Mouse (Mus musculus) left cerebral cortex, adult 11 months (tissue): ENCODE measurements around the gene Nubp2.

Source experiments
- DNase-seq: peaks from one replicate; pipeline ENCODE4 v3.0.0; 2022; ENCODE audit warnings: low spot score

Nubp2 gene

GRCm38 (mm10) chr17:24886134-24886931 lies at the start of gene Nubp2, which contains the start of gene Spsb3:
Nubp2 (minus strand) TSS chr17:24886349.
Spsb3 (plus strand) TSS chr17:24886643.
- DNase-seq: peak; percentile 99

DNA sequence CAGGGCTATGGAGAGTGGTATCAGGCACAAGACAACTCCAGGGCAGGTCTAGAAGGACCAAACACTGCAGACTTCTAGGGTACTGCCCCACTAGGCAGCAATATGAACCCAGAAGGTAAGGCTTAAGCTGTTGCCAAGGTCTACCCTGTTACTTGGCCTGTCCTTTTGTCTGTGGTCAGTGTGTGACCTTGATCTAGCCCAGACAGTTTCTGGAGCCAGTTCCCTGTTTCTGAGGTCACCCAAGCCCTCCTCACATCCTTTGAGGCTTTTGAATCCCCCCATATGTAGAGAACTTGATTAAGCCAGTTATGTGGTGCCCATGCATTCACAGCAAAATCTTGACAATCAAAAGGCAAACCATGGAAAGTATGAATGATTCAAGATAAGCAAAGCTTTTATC lies 49.5 kb upstream of the Nubp2 start:
- no peak for DNase-seq

DNA sequence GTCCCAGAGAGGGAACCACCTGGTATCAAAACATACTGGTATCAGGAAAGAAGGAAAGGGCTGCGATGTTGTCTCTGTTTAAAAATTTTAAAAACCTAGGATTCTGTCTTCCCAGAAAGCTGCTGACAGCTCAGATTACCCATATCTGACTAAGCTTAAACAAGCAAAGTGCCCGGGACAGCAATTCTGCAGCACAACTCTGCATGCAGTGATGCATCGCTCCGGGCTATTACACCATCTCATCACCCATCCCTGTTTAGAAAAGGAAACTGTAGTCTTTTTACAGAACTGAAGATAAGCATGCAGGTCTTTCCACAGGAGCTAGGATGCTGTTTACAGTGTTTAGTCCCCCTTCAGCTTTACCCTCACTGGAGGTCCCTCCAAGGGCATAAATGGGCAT lies 48.8 kb upstream of the Nubp2 start:
- DNase-seq: no peak

DNA sequence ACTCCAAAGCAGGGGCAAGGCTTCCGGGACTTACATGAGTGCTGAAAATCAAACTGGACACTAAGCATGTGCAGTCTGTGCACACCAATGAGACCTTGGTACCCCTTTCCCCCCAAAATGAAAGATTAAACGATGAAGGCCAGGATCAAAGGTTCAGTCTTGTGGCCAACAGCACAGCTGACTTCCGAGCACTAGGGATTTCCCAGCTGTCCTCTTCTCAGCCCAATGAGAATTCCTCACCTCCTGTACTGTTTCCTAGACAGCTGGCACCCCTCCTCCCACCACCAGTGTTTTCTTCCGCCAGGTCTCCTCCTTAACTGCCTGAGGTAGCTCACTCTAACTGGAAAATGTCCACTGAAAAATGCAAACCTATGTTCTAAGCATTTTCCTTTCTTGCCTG lies 47.0 kb upstream of the Nubp2 start:
- DNase-seq: no peak

DNA sequence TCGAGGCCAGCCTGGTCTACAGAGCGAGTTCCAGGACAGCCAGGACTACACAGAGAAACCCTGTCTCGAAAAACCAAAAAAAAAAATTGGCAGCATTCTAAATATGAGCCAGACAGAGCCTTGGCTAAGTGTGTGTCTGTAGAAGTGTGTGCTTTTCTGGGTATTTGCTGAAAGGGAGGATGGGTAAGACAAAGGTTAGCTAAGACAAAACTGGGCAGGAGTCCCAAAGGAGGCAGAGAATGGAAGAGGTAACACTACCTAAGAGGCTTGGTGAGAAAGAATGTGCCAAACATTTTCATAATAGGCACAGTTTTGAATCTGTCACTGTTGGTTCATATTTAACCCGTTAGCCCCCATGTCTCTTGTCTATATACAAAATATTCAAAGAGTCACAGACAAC lies 46.3 kb upstream of the Nubp2 start:
- DNase-seq: no peak

DNA sequence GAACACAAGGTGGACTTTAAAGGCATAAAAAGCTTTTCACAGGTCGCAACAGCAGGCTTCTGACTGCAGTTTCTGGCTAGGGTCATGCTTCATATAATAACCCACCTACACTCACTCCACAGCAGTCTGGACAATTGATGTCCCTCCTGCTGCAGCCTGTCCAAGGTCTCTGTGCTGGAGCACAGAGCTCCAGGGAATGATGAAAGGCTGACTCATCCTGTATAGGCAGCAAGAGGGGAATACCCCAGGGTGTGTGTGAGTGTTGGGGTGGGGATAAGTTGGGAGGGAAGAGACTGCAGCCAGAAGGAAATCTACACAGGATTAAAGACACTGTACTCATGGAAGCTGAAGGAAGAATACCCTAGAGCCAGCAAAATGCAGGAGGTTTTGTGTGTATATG lies 43.4 kb upstream of the Nubp2 start:
- no peak for DNase-seq

GRCm38 (mm10) chr17:24923246-24923645 lies 37.1 kb upstream of the Nubp2 start:
- no peak for DNase-seq

DNA sequence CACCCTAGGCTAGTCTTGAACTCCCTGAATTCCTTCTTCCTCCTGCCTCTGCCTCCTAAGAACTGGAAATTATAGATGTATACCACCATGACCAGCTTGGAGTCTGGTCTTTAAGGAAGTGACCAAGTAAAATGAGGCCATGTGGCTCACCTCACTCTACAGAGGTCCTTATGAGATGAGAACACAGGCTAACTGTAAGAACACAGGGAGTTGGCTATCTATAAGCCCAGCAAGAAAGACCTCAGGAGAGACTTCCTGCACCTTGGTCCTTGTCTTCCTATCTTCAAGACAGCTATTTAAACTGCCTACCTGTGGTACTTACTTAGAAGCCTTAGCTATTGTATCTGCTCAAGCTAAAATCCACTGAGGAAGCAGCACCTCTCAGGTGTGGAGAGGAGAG lies 27.8 kb upstream of the Nubp2 start:
- no peak for DNase-seq

DNA sequence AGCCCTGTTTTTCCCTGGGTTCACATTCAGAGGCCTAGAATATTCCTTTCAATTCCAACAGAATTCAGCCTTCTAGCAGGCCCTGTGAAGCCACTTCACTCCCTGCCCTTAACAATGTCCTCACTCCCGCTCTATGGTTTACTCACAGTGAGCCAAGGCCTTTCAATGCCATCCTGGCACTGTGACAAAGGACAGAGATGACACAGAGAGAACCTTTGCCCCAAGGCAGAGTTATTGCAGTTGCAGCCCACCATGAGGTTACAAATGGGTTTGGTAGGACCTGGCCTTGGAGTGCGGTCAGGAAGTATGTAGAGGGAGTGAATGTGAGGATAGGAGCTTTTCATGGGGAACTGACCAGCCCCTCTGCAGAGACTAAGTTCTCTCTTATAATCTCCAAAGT lies 21.4 kb upstream of the Nubp2 start:
- no peak for DNase-seq

DNA sequence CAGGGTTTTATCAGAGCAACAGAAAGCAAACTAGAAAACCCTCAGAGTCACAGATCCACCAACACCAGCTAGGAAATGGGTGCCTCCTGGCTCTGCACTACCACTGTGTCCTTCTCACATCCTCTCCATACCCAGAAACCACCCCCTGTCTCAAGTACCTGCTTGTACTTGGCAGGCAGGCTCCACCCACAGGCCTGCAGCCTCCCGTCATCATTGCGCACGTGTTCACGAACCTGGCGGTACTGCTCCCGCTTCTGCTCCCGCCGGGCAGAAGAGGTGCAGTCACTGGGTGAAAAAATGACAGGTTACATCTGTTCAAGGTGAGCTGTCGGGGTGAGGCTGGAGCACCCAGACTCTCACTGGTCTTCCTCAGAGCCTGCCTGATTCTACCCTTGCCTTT lies 17.6 kb upstream of the Nubp2 start:
- no peak for DNase-seq

GRCm38 (mm10) chr17:24902671-24903474 lies 16.7 kb upstream of the Nubp2 start:
- DNase-seq: no peak

- no peak for DNase-seq
These were observed 16.0 kb upstream of the Nubp2 start for GRCm38 (mm10) chr17:24902124-24902523.

DNA sequence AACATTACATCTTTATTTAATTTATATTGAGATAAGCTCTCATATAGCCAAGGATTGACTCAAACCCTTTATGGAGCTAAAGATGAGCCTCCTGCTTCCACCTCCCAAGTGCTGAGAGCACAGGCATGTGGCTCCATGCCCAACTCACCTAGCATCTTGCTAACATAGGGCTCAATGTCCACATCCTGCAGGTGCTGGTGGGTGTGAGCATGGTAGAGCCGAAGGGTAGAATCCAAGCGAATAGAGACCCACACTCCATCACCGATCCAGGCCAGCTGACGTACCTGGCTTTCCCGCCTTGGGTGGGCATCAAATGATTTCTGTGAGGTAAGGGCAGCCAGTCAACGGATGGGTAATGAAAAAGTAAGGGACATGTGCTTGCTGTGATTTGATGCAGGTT lies 13.9 kb upstream of the Nubp2 start:
- no peak for DNase-seq

- DNase-seq: no peak
These were observed 13.0 kb upstream of the Nubp2 start for GRCm38 (mm10) chr17:24899153-24899552.

GRCm38 (mm10) chr17:24898041-24898854 lies 12.1 kb upstream of the Nubp2 start:
- DNase-seq: no peak

DNA sequence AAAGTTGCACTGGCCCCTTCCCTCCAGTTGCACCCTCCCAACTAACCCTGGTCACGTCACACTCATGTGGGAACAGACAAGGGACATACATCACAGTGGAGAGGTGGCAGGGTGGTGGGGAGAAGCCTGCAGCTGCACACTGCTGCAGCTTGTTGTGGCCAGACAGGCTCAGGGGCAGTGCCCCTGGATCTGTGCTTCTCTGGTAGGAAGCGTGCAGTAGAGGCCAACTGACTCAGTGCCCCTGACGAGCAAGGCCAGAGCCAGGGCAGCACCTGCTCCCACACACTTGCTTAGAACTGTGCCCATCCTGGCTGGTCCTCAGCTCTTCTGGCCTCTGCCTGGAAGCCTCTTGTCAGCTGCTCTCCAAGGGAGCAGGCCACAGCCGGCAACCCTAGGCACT lies 11.5 kb upstream of the Nubp2 start:
- DNase-seq: no peak

- DNase-seq: no peak
These were observed 10.8 kb upstream of the Nubp2 start for GRCm38 (mm10) chr17:24896993-24897269.

DNA sequence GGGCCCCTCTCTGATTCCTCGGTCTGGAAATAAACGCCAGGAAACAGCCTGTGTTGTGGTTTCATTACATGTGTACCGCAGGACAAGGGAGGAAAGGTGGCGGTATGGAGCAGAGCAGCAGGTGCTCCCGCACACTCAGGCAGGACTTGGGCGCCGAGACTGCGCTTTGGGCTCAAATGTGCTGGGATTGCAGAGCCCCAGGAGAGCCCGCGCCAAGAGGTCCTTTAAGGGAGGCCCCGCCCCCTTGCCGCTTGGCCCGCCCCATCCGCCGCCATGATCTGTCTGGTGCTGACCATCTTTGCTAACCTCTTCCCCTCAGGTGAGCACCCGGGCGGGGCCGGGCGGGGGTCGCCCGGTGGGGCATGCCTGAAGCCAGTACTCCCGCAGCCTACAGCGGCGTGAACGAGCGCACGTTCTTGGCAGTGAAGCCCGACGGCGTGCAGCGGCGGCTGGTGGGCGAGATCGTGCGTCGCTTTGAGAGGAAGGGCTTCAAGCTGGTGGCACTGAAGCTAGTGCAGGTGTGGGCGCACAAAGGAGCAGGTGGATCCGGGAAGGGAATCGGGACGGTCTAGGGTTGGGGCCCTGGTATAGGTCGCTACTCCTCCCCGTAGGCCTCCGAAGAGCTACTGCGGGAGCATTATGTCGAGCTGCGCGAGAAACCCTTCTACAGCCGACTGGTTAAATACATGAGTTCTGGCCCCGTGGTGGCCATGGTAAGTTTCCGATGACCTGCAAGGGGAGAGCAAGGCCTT lies 10.3 kb upstream of the Nubp2 start, which contains the start of gene Nme3:
TSS of gene Nme3 (plus strand) at position 260 of the 752 bp plus-strand sequence.
- DNase-seq: no peak

DNA sequence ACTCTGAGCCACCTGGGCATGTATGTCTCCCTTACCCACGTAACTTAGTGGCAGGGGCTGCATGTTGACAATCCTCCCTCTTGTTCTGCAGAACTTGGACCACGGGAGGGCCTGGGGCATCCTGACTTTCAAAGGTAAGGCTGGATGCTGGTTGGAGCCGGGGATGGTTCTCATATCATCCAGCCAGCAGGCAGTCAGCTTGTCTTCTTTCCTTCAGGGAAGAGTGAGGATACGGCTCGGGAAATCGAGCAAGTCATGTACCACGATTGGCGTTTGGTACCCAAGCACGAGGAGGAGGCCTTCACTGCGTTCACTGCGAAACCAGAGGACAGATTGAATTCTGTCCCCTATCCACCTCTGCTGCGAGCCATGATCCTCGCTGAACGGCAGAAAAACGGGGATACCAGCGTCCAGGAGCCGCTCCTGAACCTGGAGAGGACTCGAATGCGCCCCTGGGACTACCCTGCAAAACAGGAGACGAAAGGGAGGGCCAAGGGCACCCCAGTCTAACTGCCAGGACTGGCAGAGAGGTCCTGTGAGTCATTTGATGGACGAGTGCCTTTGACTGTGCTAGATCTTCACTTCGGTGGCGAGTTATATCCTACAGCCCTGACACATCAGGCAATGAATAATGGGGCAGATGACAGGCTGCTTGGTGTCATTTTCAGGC lies 9.6 kb upstream of the Nubp2 start:
- DNase-seq: no peak

DNA sequence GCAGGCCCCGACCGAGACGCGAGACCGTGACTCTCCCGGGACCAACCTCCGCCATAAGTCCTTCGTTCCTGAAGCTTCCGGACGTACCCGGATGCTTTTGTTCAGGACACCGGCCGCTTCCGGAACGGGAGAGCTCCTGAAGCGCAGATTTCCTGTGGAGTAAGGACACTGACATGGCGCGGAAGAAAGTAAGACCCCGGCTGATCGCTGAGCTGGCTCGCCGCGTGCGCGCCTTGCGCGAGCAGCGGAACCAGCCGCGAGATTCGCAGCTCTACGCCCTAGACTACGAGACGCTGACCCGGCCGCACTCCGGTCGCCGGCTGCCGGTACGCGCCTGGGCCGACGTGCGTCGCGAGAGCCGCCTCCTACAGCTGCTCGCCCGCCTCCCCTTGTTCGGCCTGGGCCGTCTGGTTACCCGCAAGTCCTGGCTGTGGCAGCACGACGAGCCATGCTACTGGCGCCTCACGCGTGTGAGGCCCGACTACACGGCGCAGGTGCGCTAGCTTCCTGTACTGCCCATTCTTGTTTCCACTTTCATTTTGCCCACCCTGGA lies 8.9 kb upstream of the Nubp2 start, which contains the start of the genes Eme2 and Mrps34:
TSS of gene Eme2 (minus strand) at position 93 of the 553 bp plus-strand sequence.
TSS of gene Mrps34 (plus strand) at position 122 of the 553 bp plus-strand sequence.
- peak; percentile 71 for DNase-seq
